Mouse (Mus musculus) gastrocnemius, adult 18-20 months (tissue): ENCODE measurements around the gene Kdf1. TPM values are rescaled to one million over a fixed set of nuclear protein-coding genes. Genes with fewer than 3 reads are reported as not detected.

Experiments
- DNase-seq: peaks from one replicate; pipeline ENCODE4 v3.0.0; 2021; ENCODE audit warnings: low spot score
- microRNA-seq: library from miRNA; unstranded; fragments of <30 nt; microRNA quantifications from one replicate; pipeline ENCODE4 v1.2.0, GENCODE M21; 2021
- total RNA-seq, 2 experiments: library from RNA; stranded (reverse); gene quantifications; 2 replicates each; pipeline ENCODE4 v1.2.3; 2021

Kdf1 gene
- total RNA-seq, 2 experiments from 2014 or later, result not detected

GRCm38 (mm10) chr4:133553448-133554330 is 34.9 kb downstream of the Kdf1 start:
- no peak for DNase-seq

GRCm38 (mm10) chr4:133557041-133557717 is 38.4 kb downstream of the Kdf1 start:
- no peak for DNase-seq

GRCm38 (mm10) chr4:133559846-133560245 is 41.1 kb downstream of the Kdf1 start:
- DNase-seq, result no peak

GRCm38 (mm10) chr4:133561622-133562021 is 42.9 kb downstream of the Kdf1 start:
- no peak for DNase-seq

GRCm38 (mm10) chr4:133563123-133563571 is 44.4 kb downstream of the Kdf1 start:
- no peak for DNase-seq

GRCm38 (mm10) chr4:133567251-133567650 is 48.5 kb downstream of the Kdf1 start:
- DNase-seq, result no peak

GRCm38 (mm10) chr4:133569291-133570065 is 50.7 kb downstream of the Kdf1 start:
- no peak for DNase-seq

GRCm38 (mm10) chr4:133570066-133570466 is 51.3 kb downstream of the Kdf1 start:
- DNase-seq, result no peak

GRCm38 (mm10) chr4:133574070-133574842 is 55.5 kb downstream of the Kdf1 start, which contains the start of gene Gpatch3:
Gpatch3 (plus strand) TSS chr4:133574745.
- peak; percentile 93 for DNase-seq

GRCm38 (mm10) chr4:133574843-133575202 is 56.1 kb downstream of the Kdf1 start:
- no peak for DNase-seq

GRCm38 (mm10) chr4:133577983-133578382 is 59.2 kb downstream of the Kdf1 start:
- DNase-seq, result no peak

Small RNAs within 50 kb of the gene (microRNA-seq; reads per million reads assigned to microRNA genes)
- not detected for gene Gm23158

Other genes with a start within 250 kb of the Kdf1 start
- 10 to 100 TPM; 26.8 to 26.9 TPM for gene Tmem222, start 241.2 kb upstream of the Kdf1 start, total RNA-seq
- gene Wdtc1, start 165.5 kb upstream of the Kdf1 start, total RNA-seq, result 100 to 1,000 TPM in 1 of 2 experiments, 10 to 100 TPM in 1; 99.6 to 102 TPM
- gene Slc9a1, start 149.3 kb upstream of the Kdf1 start, total RNA-seq, result 10 to 100 TPM; 10.0 to 11.4 TPM
- gene Tent5b, start 38.8 kb upstream of the Kdf1 start, total RNA-seq, result 1 to 10 TPM; 1.1 to 2.2 TPM
- gene Trnp1, start 20.4 kb upstream of the Kdf1 start, total RNA-seq, result 1 to 10 TPM; 1.1 to 1.3 TPM
- 10 to 100 TPM; 54.7 to 54.8 TPM for gene Nudc, start 27.0 kb downstream of the Kdf1 start, total RNA-seq
- gene Nr0b2, start 34.4 kb downstream of the Kdf1 start, total RNA-seq, result not detected
- gene Gpatch3, start 55.8 kb downstream of the Kdf1 start, total RNA-seq, result 1 to 10 TPM; 2.8 to 4.0 TPM
- 1 to 10 TPM; 5.8 to 5.9 TPM for gene Gpn2, start 65.4 kb downstream of the Kdf1 start, total RNA-seq
- gene Sfn, start 83.2 kb downstream of the Kdf1 start, total RNA-seq, result 1 to 10 TPM in 1 of 2 experiments, under 1 TPM in 1; 0.91 to 1.7 TPM
- 10 to 100 TPM; 24.1 to 35.7 TPM for gene Zdhhc18, start 131.2 kb downstream of the Kdf1 start, total RNA-seq
- 10 to 100 TPM in 1 of 2 experiments, 1 to 10 TPM in 1; 9.7 to 12.2 TPM for gene Pigv, start 153.7 kb downstream of the Kdf1 start, total RNA-seq
- 10 to 100 TPM; 22.4 to 26.6 TPM for gene Arid1a, start 237.8 kb downstream of the Kdf1 start, total RNA-seq